Mouse (Mus musculus) cerebellum, postnatal 36 days (tissue): ENCODE results near the gene Spag7.

Experiments
- DNase-seq, 2 experiments: peaks; one replicate each; pipeline ENCODE4 v3.0.0; 2021 to 2022; ENCODE audit warnings: mixed read lengths in 2 of 2

Gene Spag7

GRCm38 (mm10) chr11:70679894-70680293, 10.7 kb upstream of the Spag7 start:
- no peak for DNase-seq

GRCm38 (mm10) chr11:70679361-70679760, 10.1 kb upstream of the Spag7 start:
- no peak for DNase-seq

DNA sequence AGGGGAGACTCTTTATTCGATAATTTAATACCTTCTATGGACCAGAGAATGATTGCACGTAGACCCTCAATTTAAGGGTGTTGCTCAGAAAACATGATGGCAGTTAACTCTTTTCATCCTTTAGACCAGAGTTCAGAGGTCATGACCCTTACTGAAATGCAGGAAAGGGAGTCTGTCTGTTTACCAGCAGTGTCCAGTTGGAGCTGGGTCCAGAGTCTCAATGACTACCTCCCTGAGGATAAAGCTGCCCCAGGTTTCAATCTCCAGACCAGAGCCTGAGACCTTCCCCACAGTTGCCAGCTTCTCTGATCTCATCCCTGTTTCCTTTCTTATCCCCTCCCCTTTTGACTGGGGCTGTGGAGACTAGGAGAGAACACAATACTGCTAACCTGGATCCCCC, 9.4 kb upstream of the Spag7 start:
- no peak for DNase-seq

DNA sequence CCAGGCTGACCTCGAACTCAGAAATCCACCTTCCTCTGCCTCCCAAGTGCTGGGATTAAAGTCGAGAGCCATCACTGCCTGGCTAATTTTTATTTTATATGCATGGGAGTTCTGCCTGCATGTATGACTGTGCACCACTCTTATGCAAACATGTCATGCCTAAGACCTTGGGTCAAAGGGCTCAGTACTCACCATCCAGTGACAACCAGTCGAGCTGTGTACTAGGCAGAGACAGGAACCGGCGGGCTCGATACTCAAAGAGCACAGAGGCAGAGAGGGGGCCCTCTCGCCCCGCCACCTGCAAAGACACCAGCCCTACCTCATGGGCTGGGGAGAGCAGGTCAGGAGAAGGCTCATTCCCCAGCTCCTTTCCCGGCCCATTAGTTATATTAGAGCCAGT, 8.9 kb upstream of the Spag7 start:
- DNase-seq, result no peak

- no peak for DNase-seq
These were observed 5.3 kb upstream of the Spag7 start for GRCm38 (mm10) chr11:70674501-70674900.

DNA sequence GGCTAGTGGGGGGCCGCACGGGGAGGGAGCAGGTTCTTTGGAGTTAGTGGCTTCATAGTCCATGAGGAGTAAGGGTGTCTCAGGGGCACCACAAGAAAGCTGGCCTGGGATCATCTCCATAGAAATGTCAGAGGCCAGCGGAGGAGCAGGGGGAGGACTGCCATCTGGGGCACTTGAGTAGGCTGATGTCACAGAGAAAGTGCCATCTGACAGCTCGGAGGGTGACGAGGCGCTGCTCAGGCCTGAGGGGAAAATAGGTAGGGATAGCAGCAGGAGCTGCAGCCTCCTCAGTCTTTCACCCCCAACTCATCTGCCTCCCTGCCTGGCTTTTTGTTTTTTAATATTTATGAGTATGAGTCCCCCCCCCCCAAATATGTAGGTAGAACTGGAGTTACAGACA, 4.8 kb upstream of the Spag7 start:
- no peak for DNase-seq

GRCm38 (mm10) chr11:70671333-70672047, 2.3 kb upstream of the Spag7 start:
- no peak for DNase-seq

- peak in 1 of 2 experiments; percentile 26 for DNase-seq
These were observed 1.3 kb upstream of the Spag7 start for GRCm38 (mm10) chr11:70670483-70670882.

- peak; percentile 68 to 75 for DNase-seq
These were observed 548 bp upstream of the Spag7 start for GRCm38 (mm10) chr11:70669582-70670345.

- peak in 1 of 2 experiments; percentile 79 for DNase-seq
These were observed 863 bp downstream of the Spag7 start for GRCm38 (mm10) chr11:70668335-70668770.

DNA sequence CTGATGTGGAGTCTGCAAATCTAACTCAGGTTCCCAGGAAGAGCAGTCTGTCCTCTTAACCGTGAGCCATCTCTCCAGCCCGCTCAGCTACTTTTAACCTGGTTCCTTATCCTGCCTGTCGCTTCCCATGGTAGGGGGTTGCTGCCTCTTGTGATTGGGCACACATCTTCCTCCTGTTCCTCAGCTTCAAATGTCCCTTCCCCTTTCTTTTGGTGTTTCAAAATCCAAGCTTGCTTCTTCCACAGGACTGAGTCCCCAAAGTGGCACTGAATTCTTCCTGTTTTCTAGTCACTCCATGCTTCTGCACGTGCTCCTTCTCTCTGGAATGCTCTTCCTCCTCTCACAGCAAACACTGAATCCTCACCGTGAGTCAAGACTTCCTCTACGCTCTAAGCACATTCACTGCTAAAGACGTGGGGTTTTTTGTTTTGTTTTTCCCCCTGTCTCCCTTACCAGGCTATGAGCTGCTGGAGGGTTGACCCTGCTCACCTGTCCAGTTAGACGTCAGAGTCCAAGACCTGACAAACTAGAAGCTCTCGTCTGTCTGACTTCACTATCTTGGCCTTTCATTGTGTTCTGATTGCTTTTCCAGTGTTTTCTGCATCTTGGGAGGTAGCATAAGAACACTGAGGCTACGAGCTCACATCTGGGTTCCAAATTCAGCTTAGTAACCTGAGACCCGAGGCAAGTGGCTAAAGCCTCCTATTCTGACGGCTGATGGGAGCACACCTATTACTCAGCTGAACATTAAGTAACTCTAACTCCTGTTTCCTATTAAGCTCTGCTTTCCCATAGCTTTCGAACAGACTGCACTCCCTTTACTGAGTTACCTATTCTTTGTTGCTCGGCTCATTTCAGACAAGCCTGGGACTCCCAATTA, 1.7 kb downstream of the Spag7 start:
- DNase-seq, result no peak

- DNase-seq, result no peak
These were observed 2.5 kb downstream of the Spag7 start for GRCm38 (mm10) chr11:70666687-70667086.

DNA sequence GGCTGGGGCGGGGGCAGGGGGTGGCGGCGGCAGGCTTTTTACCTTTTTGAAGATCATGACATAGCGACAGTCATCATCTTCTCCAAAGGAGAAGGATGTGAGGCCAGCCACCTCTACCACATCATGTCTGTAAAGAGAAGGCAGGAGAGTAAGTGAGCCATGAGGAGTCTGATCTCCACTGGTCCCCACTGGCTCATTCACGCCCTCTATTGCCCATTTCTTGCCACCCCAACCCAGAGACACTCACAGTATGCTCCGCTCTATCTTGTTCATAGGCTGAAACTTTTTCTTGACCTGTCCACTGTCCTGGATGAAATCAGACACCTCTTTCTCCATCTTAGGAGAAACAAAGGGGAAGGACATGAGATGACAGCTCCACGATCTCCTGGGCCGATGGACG, 4.5 kb downstream of the Spag7 start:
- no peak for DNase-seq

DNA sequence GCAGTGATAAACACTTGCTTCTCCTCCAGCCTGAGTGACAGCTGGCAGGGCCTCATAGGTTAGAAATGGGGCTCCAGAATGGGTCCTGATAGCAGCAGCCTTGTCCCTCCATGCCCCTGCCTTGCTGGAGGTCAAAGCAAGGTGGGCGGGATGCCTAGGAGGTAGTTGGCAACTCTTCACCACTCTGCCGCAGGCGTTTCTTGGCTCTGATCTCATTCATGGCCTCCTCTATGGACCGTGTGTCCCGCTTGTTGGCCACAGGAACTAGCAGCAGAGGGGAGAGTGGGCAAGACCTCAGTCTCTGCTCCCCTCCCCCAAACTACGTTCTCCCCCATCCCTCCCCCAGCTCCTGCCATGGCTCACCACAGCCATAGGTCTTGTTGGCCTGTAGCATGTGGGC, 5.3 kb downstream of the Spag7 start:
- no peak for DNase-seq

DNA sequence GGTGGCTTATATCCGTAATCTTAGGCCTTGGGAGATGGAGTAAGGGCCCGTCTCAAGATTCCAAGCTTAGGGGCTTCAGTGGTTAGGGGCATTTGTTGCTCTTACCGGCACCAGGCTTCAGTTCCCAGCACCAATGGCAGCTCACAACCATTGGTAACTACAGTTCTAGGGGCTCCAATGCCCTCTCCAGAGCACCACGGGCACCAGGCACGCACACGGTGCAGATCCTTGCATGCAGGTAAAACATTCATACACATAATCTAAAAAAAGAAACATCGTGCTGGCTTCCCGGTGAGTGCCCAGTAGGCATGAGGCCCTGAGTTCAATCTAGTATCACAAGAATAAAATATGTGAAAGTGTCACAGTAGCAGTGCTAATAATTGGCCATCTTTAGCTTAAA, 6.1 kb downstream of the Spag7 start:
- no peak for DNase-seq

- no peak for DNase-seq
These were observed 8.6 kb downstream of the Spag7 start for GRCm38 (mm10) chr11:70660571-70660970.

- no peak for DNase-seq
These were observed 10.3 kb downstream of the Spag7 start for GRCm38 (mm10) chr11:70658942-70659341.

DNA sequence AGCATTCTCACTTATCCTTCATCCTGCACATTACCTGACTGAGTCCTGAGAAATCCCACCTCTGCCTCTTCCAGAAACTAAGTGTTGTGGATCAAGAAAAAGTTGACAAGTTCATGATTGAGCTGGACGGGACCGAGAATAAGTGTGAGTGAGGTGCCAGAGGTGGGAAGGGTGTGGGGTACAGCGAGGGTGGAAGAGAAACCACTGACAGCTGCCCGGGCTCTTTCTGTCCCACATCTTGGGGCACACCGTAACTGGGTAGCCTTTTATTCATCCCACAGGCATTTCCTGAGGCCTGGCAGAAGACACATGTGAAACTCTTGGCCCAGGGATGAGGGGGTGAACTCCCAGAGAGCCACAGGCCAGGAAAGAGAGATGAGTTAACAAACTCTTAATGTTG, 10.7 kb downstream of the Spag7 start:
- no peak for DNase-seq

GRCm38 (mm10) chr11:70657991-70658390, 11.2 kb downstream of the Spag7 start:
- no peak for DNase-seq

DNA sequence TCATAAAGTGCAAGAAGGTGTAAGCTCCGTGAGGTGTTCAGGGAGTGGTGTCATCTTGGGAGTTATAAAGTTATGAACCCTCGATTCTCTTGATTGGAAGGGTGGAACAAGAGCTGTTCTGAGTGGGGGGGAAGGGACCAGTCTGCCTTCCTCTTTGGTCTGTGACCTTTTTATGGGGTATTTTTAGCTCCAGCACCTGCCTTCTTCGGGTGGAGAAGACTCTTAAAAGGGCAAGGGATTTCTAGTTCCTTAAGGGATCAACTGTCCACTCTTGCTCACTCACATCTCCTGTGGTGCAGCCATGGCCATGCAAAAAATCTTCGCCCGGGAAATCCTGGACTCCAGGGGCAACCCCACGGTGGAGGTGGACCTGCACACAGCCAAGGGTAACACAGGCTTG, 11.6 kb downstream of the Spag7 start:
- no peak for DNase-seq

- DNase-seq, result no peak
These were observed 12.3 kb downstream of the Spag7 start, which contains the start of gene Eno3 for GRCm38 (mm10) chr11:70656964-70657363. Eno3 (plus strand) TSS chr11:70657202.

DNA sequence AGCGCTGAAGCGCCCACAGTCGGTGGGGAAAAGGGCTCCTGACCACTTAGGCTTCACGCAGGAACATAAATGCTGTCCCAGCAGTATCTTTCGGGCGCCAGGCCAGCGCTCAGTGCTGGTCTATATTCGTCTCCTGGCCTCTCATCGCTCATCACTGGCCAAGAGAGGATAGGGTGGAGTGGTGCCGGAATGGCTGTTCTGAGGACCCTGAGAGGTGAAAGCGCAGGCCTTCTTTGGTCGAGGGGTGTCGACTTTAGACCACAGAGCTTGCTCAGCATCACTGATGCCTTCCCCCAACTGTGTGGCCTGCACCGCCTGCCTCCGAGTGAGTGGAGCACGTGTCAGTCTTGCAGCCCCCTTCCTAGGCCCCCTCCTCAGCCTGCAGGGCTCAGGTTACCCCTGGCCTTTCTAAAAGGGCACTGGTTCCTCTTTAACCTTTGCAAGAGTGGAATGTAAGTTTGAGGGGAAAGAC, 12.7 kb downstream of the Spag7 start:
- peak; percentile 46 to 52 for DNase-seq
